21 mouse cellular contexts compared by ENCODE assay signal in genomic region chr1:73663546-73663945, GRCm38 (mm10).
"Had no signal": no experiment of that assay in that cellular context is flagged by ENCODE, and none has a peak within 500 bp of the region (broad histone marks: within the 10 kb centered on the region; RNA-seq: fewer than 3 reads in every experiment).

No protein-coding gene starts in this region.

- H3K4me1 ChIP-seq: megakaryocyte, embryonic 14.5 days; midbrain, embryonic 13.5 days; midbrain, embryonic 15.5 days; neural tube, embryonic 13.5 days; neural tube, embryonic 15.5 days; stomach, embryonic 15.5 days had no signal

- H3K9me3 ChIP-seq: lung, embryonic 15.5 days; megakaryocyte, embryonic 14.5 days; midbrain, embryonic 13.5 days; midbrain, embryonic 15.5 days; neural tube, embryonic 13.5 days; neural tube, embryonic 15.5 days; stomach, embryonic 15.5 days had no signal

- H3K4me3 ChIP-seq: lung, embryonic 15.5 days; megakaryocyte, embryonic 14.5 days; midbrain, embryonic 13.5 days; midbrain, embryonic 15.5 days; neural tube, embryonic 13.5 days; neural tube, embryonic 15.5 days; stomach, embryonic 15.5 days had no signal

- H3K36me3 ChIP-seq: lung, embryonic 15.5 days; midbrain, embryonic 13.5 days; midbrain, embryonic 15.5 days; neural tube, embryonic 13.5 days; neural tube, embryonic 15.5 days; stomach, embryonic 15.5 days had no signal

- DNase-seq: lung, adult 18-20 months; lung, postnatal 14 days; lung, postnatal 36 days; retina, postnatal 1 day; right cerebral cortex, adult 18-20 months; right cerebral cortex, postnatal 25 days; right cerebral cortex, postnatal 4 days; spleen, adult 18-20 months; thymus, adult 2 months; thymus, postnatal 14 days; thymus, postnatal 36 days had no signal

- H3K9ac ChIP-seq: liver, embryonic 14.5 days; lung, embryonic 15.5 days; midbrain, embryonic 13.5 days; midbrain, embryonic 15.5 days; neural tube, embryonic 13.5 days; neural tube, embryonic 15.5 days; stomach, embryonic 15.5 days had no signal

- H3K27ac ChIP-seq: liver, embryonic 14.5 days; lung, embryonic 15.5 days; macrophage; midbrain, embryonic 13.5 days; midbrain, embryonic 15.5 days; neural tube, embryonic 13.5 days; neural tube, embryonic 15.5 days; stomach, embryonic 15.5 days; stomach, postnatal 0 days had no signal
